ENCODE assay signal across 9 mouse cellular contexts in the genomic region with DNA sequence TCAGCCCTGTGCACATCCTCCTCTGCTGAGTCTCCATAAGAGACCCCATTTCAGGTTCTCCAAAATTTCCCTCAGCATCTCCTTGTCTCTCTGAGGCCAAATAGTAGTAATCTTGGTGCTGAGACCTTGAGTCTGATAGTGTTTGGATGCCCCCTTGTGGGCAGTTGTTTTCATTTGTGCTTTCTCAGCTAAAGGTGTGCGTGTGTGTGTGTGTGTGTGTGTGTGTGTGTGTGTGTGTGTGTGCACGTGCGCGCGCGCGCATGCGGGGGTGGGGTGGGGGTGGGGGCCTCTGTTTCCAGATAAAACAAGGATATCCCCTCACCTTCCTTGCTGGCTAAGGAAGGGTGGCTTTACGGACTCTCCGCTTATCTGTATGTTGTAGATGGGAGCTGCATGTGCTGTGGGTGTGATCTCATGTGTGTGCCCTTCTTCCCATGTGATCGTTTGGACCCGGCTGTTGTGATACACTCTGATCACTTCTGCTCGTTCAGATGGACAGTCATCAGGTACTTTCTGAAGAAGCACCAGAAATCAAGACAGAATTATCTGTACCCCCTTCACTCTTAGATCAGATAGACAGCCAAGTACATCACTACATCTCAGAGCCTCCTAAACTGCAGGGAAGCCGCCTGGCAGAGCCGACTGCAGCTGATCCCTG. TPM values are rescaled to one million over a fixed set of nuclear protein-coding genes. Genes with fewer than 3 reads are reported as not detected.
DNase-seq lines count a peak whose midpoint lies in the region; TF ChIP-seq lines count a peak whose summit lies in the region.
"Had no signal": no experiment of that assay in that cellular context is flagged by ENCODE, and none has a peak within 500 bp of the region (broad histone marks: within the 10 kb centered on the region; RNA-seq: fewer than 3 reads in every experiment).

No protein-coding gene starts in this region.

- intact Hi-C loops in heart, postnatal 10 days (cut with DNase I): loop anchor here (1.0 to 5.0 kb wide), 3 partner anchors 57 to 192 kb away; no protein-coding TSS in a partner anchor
- intact Hi-C loops in left cerebral cortex, postnatal 4 days (cut with DNase I): loop anchor here (10.0 kb wide), 1 partner anchor 199 kb away; the partner anchor contains the start of gene Rara

- no peaks in the 10 kb centered on the region for H3K36me3 ChIP-seq in E14TG2a.4 (ENCODE audit: insufficient read depth, low read length)

- H3K9me3 ChIP-seq in E14TG2a.4 (ENCODE audit: low read length): no peaks in the 10 kb centered on the region

- TF ChIP-seq CTCF in E14TG2a.4 (conservative IDR thresholded peaks at IDR 0.05; ENCODE audit: low read length): peak; percentile 21

- DNase-seq in layer of hippocampus, adult 11-12 months (ENCODE audit: low spot score): peak; percentile 64
- DNase-seq in layer of hippocampus, adult 8-10 months (ENCODE audit: low spot score in 2 of 2): no peak
- DNase-seq in cerebellum, adult 8-10 months: peak; percentile 14
- DNase-seq in heart, postnatal 10 days: peak; percentile 61 to 80
- DNase-seq in left cerebral cortex, postnatal 4 days: peak; percentile 49
- peak; percentile 82 for DNase-seq in retina, postnatal 1 day
- DNase-seq in ovary, adult 18-20 months (ENCODE audit: low spot score): no peak

- H3K4me1 ChIP-seq in E14TG2a.4 (replicated peaks; ENCODE audit: low read depth, low read length): peaks cover 77% of the 10 kb centered on the region

- H3K4me3 ChIP-seq in E14TG2a.4 (replicated peaks; ENCODE audit: low read length): no peak overlapping the region
- H3K4me3 ChIP-seq: erythroblast, embryonic 14.5 days had no signal

- H3K27me3 ChIP-seq in E14TG2a.4 (ENCODE audit: insufficient read depth, low read length): peaks cover 15% of the 10 kb centered on the region

RNA-seq across cellular contexts. Expression of gene Ccr7, which starts 30.8 kb away (rescaled TPM):
- total RNA-seq in layer of hippocampus, adult 8-10 months (2022): not detected
- under 1 TPM; 0.42 to 0.62 TPM for total RNA-seq in heart, postnatal 10 days (2021)
- total RNA-seq in left cerebral cortex, postnatal 4 days (2021): not detected

RNA-seq across cellular contexts. Expression of gene Tns4, which starts 35.0 kb away (rescaled TPM):
- under 1 TPM in 2 of 4 experiments, not detected in 2; 0.27 TPM for total RNA-seq in layer of hippocampus, adult 8-10 months (2022)
- total RNA-seq in heart, postnatal 10 days (2021): under 1 TPM; 0.12 TPM
- not detected for total RNA-seq in left cerebral cortex, postnatal 4 days (2021)

Comparison
In these comparisons a context has a peak if more than half of its experiments do, and no peak if none do; other contexts are left out.
1. DNase-seq: peak in layer of hippocampus, adult 11-12 months (single experiment), cerebellum, adult 8-10 months (single experiment), heart, postnatal 10 days (2 of 2), left cerebral cortex, postnatal 4 days (single experiment) and retina, postnatal 1 day (single experiment); none in layer of hippocampus, adult 8-10 months (0 of 2) and ovary, adult 18-20 months (single experiment).